Mouse (Mus musculus): ENCODE results near the gene Oaz3. TPM values are rescaled to one million over a fixed set of nuclear protein-coding genes. Genes with fewer than 3 reads are reported as not detected.

Oaz3 gene
- total RNA-seq (2023) = not detected

DNA sequence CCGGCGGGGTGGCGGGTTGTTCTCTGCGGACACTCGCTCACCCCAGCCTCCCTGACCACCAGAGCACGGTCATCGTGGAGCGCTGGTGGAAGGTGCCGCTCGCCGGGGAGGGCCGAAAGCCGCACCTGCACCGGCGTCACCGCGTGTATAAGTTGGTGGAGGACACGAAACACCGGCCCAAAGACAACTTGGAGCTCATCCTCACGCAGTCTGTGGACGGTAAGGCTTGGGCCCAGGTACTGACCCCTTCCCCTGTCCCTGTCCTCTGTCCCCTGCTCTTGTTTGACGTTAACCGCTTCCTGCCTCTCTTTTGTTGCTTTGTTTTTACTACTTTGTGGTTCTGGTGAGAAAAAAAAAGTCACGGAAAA lies at the start of gene Oaz3:
Oaz3 (minus strand) TSS at position 319 of the 368 bp plus-strand sequence.

GRCm38 (mm10) chr3:94480291-94480884 lies 36.7 kb upstream of the Oaz3 start, which contains the start of gene Riiad1:
Riiad1 (minus strand) TSS chr3:94480341.

GRCm38 (mm10) chr3:94477981-94478422 lies 34.3 kb upstream of the Oaz3 start, which contains the start of gene Celf3:
Celf3 (plus strand) TSS chr3:94478295.

DNA sequence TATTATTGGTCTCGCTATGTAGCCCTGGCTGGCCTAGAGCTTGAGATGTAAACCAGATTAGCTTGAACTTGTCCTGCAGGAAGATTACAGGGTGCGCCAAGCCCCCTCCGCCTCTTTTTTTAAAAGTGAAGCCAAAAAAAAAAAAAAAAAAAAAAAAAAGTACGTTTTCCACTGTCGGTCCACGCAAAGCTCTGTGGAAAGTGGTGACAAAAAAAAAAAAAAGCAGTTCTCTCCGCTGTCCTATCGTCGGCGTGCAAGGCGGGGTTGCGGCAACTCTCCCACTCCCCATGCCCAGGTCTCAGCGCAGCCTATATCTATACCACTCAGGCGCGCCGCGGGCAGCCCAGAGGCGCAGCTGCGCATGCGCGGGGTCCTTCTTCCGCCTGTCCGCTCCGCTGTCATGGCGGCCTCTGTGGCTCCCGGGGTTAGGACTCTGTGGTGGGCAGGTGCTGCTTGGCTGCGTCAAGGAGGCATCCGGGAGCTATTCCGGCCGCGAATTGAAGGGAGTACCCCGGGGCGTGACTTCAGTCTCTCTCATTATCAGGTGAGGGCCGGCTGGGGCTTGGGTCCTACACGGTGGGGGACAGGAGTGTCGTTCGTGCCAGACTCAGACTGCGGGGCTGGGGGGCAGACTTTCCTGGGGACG lies 641 bp downstream of the Oaz3 start, which contains the start of gene Mrpl9:
Mrpl9 (plus strand) TSS at position 368 of the 646 bp plus-strand sequence.

GRCm38 (mm10) chr3:94413031-94413679 lies 30.6 kb downstream of the Oaz3 start, which contains the start of gene Tdrkh:
Tdrkh (plus strand) TSS chr3:94413273.

DNA sequence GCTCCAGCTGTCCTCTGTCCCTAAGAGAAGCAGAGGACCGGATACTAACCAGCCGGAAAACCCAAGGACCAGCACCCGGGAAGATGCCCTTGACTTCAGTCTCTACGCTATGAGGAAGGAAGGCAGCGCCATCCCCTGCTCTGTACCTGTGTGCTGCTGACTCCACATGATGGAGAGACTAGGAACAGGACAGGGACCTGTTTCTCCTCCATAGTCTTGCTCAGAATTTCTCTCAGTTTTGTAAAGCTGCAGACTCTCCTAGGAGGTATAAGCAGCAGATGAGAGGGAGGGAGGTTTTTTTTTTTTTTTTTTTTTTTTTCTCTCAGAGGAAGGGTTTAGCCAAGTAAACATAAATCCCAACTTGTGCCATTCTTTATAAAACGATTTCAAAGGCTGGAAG lies 45.5 kb downstream of the Oaz3 start, which contains the start of gene Lingo4:
Lingo4 (plus strand) TSS at position 301 of the 400 bp plus-strand sequence.

Other genes starting within 250 kb of the Oaz3 start
- gene Gm5286, start 247.2 kb downstream of the Oaz3 start, total RNA-seq (2023) = not detected
- not detected for gene Gm4778, start 179.9 kb downstream of the Oaz3 start, total RNA-seq (2023)
- 1 to 10 TPM; 1.6 to 3.6 TPM for gene Them4, start 133.8 kb downstream of the Oaz3 start, total RNA-seq (2023)
- gene Them5, start 101.8 kb downstream of the Oaz3 start, total RNA-seq (2023) = not detected
- gene C2cd4d, start 81.5 kb downstream of the Oaz3 start, total RNA-seq (2023) = not detected
- not detected for gene Rorc, start 71.1 kb downstream of the Oaz3 start, total RNA-seq (2023)
- gene Lingo4, start 45.4 kb downstream of the Oaz3 start, total RNA-seq (2023) = not detected
- gene Tdrkh, start 30.6 kb downstream of the Oaz3 start, total RNA-seq (2023) = 1 to 10 TPM; 2.1 to 3.0 TPM
- 10 to 100 TPM; 33.2 to 34.5 TPM for gene Mrpl9, start 597 bp downstream of the Oaz3 start, total RNA-seq (2023)
- not detected for gene Celf3, start 34.4 kb upstream of the Oaz3 start, total RNA-seq (2023)
- gene Riiad1, start 36.4 kb upstream of the Oaz3 start, total RNA-seq (2023) = 1 to 10 TPM in 1 of 2 experiments, not detected in 1; 1.7 TPM
- gene Snx27, start 138.8 kb upstream of the Oaz3 start, total RNA-seq (2023) = 10 to 100 TPM; 36.7 to 37.5 TPM
- not detected for gene Gm10972, start 199.2 kb upstream of the Oaz3 start, total RNA-seq (2023)
- 1 to 10 TPM; 2.9 to 3.4 TPM for gene Tuft1, start 215.0 kb upstream of the Oaz3 start, total RNA-seq (2023)
- not detected for gene Selenbp2, start 249.6 kb upstream of the Oaz3 start, total RNA-seq (2023)

Measured in B cell, adult 67 days (primary cell).